Mouse (Mus musculus) cerebellum, adult 9-11 months (tissue): ENCODE measurements around the gene Gm20716.
A peak's percentile ranks its signal among the peaks of the same experiment; 100 is the strongest.

ENCODE experiments used
- DNase-seq: peaks from one replicate; pipeline ENCODE4 v3.0.0; 2022

The Gm20716 gene

GRCm38 (mm10) chr2:168230026-168230728 lies at the start of gene Gm20716, which contains the start of the genes Dpm1 and Mocs3:
TSS of gene Gm20716 (minus strand) at chr2:168230364.
TSS of gene Dpm1 (minus strand) at chr2:168230591.
TSS of gene Mocs3 (plus strand) at chr2:168230622.
- peak; percentile 87 for DNase-seq

- peak; percentile 10 for DNase-seq
These were observed 44.3 kb upstream of the Gm20716 start for GRCm38 (mm10) chr2:168274374-168274935.

- no peak for DNase-seq
These were observed 43.2 kb upstream of the Gm20716 start for GRCm38 (mm10) chr2:168273387-168273786.

- DNase-seq: no peak
These were observed 37.9 kb upstream of the Gm20716 start for GRCm38 (mm10) chr2:168268033-168268432.

GRCm38 (mm10) chr2:168260900-168261299 lies 30.7 kb upstream of the Gm20716 start:
- no peak for DNase-seq

- DNase-seq: no peak
These were observed 30.0 kb upstream of the Gm20716 start for GRCm38 (mm10) chr2:168260124-168260523.

- DNase-seq: no peak
These were observed 28.9 kb upstream of the Gm20716 start for GRCm38 (mm10) chr2:168259046-168259445.

- DNase-seq: no peak
These were observed 27.0 kb upstream of the Gm20716 start for GRCm38 (mm10) chr2:168257188-168257587.

GRCm38 (mm10) chr2:168256506-168256905 lies 26.3 kb upstream of the Gm20716 start:
- DNase-seq: no peak

GRCm38 (mm10) chr2:168253822-168254221 lies 23.7 kb upstream of the Gm20716 start:
- DNase-seq: no peak

- no peak for DNase-seq
These were observed 22.6 kb upstream of the Gm20716 start for GRCm38 (mm10) chr2:168252639-168253292.

- DNase-seq: peak; percentile 72
These were observed 20.1 kb upstream of the Gm20716 start for GRCm38 (mm10) chr2:168250270-168250669.

- no peak for DNase-seq
These were observed 18.7 kb upstream of the Gm20716 start for GRCm38 (mm10) chr2:168248856-168249245.

- no peak for DNase-seq
These were observed 18.1 kb upstream of the Gm20716 start for GRCm38 (mm10) chr2:168248167-168248855.

- no peak for DNase-seq
These were observed 15.4 kb upstream of the Gm20716 start for GRCm38 (mm10) chr2:168245571-168245970.

- no peak for DNase-seq
These were observed 13.1 kb upstream of the Gm20716 start for GRCm38 (mm10) chr2:168243278-168243677.

- no peak for DNase-seq
These were observed 12.7 kb upstream of the Gm20716 start for GRCm38 (mm10) chr2:168242841-168243240.

GRCm38 (mm10) chr2:168238335-168238734 lies 8.2 kb upstream of the Gm20716 start:
- DNase-seq: no peak

- DNase-seq: no peak
These were observed 3.1 kb upstream of the Gm20716 start for GRCm38 (mm10) chr2:168233286-168233685.

- peak; percentile 32 for DNase-seq
These were observed 1.3 kb upstream of the Gm20716 start for GRCm38 (mm10) chr2:168231471-168231829.

- peak; percentile 54 for DNase-seq
These were observed 758 bp upstream of the Gm20716 start for GRCm38 (mm10) chr2:168230773-168231470.

GRCm38 (mm10) chr2:168229116-168230025 lies 793 bp downstream of the Gm20716 start:
- DNase-seq: peak; percentile 58
